In genomic region chr6:124840241-124841167, GRCm38 (mm10) we compare ENCODE assay signal across 8 mouse cellular contexts. TPM values are rescaled to one million over a fixed set of nuclear protein-coding genes. Genes with fewer than 3 reads are reported as not detected.
DNase-seq lines count a peak whose midpoint lies in the region; ATAC-seq lines count a peak whose summit lies in the region.

Gene Gnb3, minus strand, starts transcription at chr6:124840275.

- H3K27me3 ChIP-seq in embryonic facial prominence, embryonic 14.5 days (replicated peaks; ENCODE audit: control insufficient read depth, insufficient read depth, low read length), result no peaks in the 10 kb centered on the region
- H3K27me3 ChIP-seq in hindbrain, embryonic 13.5 days, result no peaks in the 10 kb centered on the region
- no peaks in the 10 kb centered on the region for H3K27me3 ChIP-seq in neural tube, embryonic 13.5 days

- H3K4me1 ChIP-seq in embryonic facial prominence, embryonic 14.5 days (ENCODE audit: control insufficient read depth, insufficient read depth, low read length), result peaks cover 7% of the 10 kb centered on the region; the same call in 1 of the 2 replicates
- peaks cover 15% of the 10 kb centered on the region for H3K4me1 ChIP-seq in hindbrain, embryonic 13.5 days (replicated peaks)
- peaks cover 19% of the 10 kb centered on the region for H3K4me1 ChIP-seq in neural tube, embryonic 13.5 days (replicated peaks)

- no peak within 1 kb of the TSS for H3K4me3 ChIP-seq in embryonic facial prominence, embryonic 14.5 days (ENCODE audit: low read depth, low read length)
- H3K4me3 ChIP-seq in hindbrain, embryonic 13.5 days, result no peak within 1 kb of the TSS
- H3K4me3 ChIP-seq in neural tube, embryonic 13.5 days, result no peak within 1 kb of the TSS

- H3K4me2 ChIP-seq in embryonic facial prominence, embryonic 14.5 days (ENCODE audit: low read depth, low read length), result 0 out of 2 replicates have a peak within 1 kb of the TSS, but pooled peaks have one; percentile 6
- H3K4me2 ChIP-seq in hindbrain, embryonic 13.5 days, result no peak within 1 kb of the TSS
- no peak within 1 kb of the TSS for H3K4me2 ChIP-seq in neural tube, embryonic 13.5 days

- peak; percentile 53 for ATAC-seq in embryonic facial prominence, embryonic 14.5 days (ENCODE audit: low read depth)
- peak; percentile 47; the same call in 1 of the 2 replicates for ATAC-seq in hindbrain, embryonic 13.5 days (ENCODE audit: low FRiP score)
- no peak for ATAC-seq in neural tube, embryonic 13.5 days (ENCODE audit: low read depth)

- intact Hi-C loops in heart, postnatal 25 days (cut with DNase I), result no loop called here
- intact Hi-C loops in left cerebral cortex, postnatal 10 days (cut with DNase I), result no loop called here

- WGBS in embryonic facial prominence, embryonic 14.5 days, result 25% methylated on average over 13 of the region's 15 CpGs
- WGBS in hindbrain, embryonic 13.5 days, result 37% methylated on average over 15 of the region's 15 CpGs
- WGBS in neural tube, embryonic 13.5 days, result 39% methylated on average over 15 of the region's 15 CpGs

- H3K27ac ChIP-seq in embryonic facial prominence, embryonic 14.5 days (replicated peaks; ENCODE audit: low read depth, low read length), result 0 out of 2 replicates have a peak within 1 kb of the TSS, but pooled peaks have one; percentile 17
- H3K27ac ChIP-seq in hindbrain, embryonic 13.5 days, result no peak within 1 kb of the TSS
- H3K27ac ChIP-seq in neural tube, embryonic 13.5 days (replicated peaks), result no peak within 1 kb of the TSS

- DNase-seq in heart, adult 18-20 months, result peak in 1 of 2 experiments; percentile 40
- DNase-seq in heart, postnatal 25 days (ENCODE audit: low spot score), result no peak
- DNase-seq in embryonic facial prominence, embryonic 14.5 days (ENCODE audit: low spot score), result peak; percentile 41
- no peak for DNase-seq in urinary bladder, postnatal 25 days (ENCODE audit: low spot score)
- no peak for DNase-seq in thymus, postnatal 10 days (ENCODE audit: low spot score in 2 of 2)
- no peak for DNase-seq in left cerebral cortex, postnatal 10 days (ENCODE audit: extremely low spot score in 1 of 2, low spot score in 2 of 2)

- H3K9ac ChIP-seq in embryonic facial prominence, embryonic 14.5 days (ENCODE audit: low read depth, low read length), result peak within 1 kb of the TSS; percentile 35
- peak within 1 kb of the TSS; percentile 58 for H3K9ac ChIP-seq in hindbrain, embryonic 13.5 days
- H3K9ac ChIP-seq in neural tube, embryonic 13.5 days, result peak within 1 kb of the TSS; percentile 49

- H3K9me3 ChIP-seq in embryonic facial prominence, embryonic 14.5 days (ENCODE audit: control insufficient read depth, low read length), result no peaks in the 10 kb centered on the region
- no peaks in the 10 kb centered on the region for H3K9me3 ChIP-seq in hindbrain, embryonic 13.5 days
- no peaks in the 10 kb centered on the region for H3K9me3 ChIP-seq in neural tube, embryonic 13.5 days

- peaks cover 35% of the 10 kb centered on the region for H3K36me3 ChIP-seq in embryonic facial prominence, embryonic 14.5 days (ENCODE audit: control insufficient read depth, insufficient read depth, low read length)
- H3K36me3 ChIP-seq in hindbrain, embryonic 13.5 days, result peaks cover 23% of the 10 kb centered on the region
- peaks cover 22% of the 10 kb centered on the region for H3K36me3 ChIP-seq in neural tube, embryonic 13.5 days

RNA-seq across cellular contexts. Expression of gene Gnb3, which starts in this region (rescaled TPM):
- 10 to 100 TPM; 14.1 to 14.6 TPM for total RNA-seq in heart, adult 18-20 months (2021)
- total RNA-seq in heart, postnatal 25 days (2021), result 1 to 10 TPM; 3.0 to 3.2 TPM
- polyA plus RNA-seq in embryonic facial prominence, embryonic 14.5 days (2014; fragmentation: Nextera tagmentation; extraction: Ambion mirVana), result 2.9 and 3.5 TPM in 2 replicates
- 0.78 and 1.3 TPM in 2 replicates for polyA plus RNA-seq in hindbrain, embryonic 13.5 days (2015; fragmentation: Nextera tagmentation; extraction: Ambion mirVana)
- 0.44 and 0.93 TPM in 2 replicates for polyA plus RNA-seq in neural tube, embryonic 13.5 days (2015; fragmentation: Nextera tagmentation; extraction: Ambion mirVana)
- under 1 TPM; 0.19 to 0.28 TPM for total RNA-seq in left cerebral cortex, postnatal 10 days (2021)
